Mouse (Mus musculus): ENCODE results near the gene Rps7.

DNA sequence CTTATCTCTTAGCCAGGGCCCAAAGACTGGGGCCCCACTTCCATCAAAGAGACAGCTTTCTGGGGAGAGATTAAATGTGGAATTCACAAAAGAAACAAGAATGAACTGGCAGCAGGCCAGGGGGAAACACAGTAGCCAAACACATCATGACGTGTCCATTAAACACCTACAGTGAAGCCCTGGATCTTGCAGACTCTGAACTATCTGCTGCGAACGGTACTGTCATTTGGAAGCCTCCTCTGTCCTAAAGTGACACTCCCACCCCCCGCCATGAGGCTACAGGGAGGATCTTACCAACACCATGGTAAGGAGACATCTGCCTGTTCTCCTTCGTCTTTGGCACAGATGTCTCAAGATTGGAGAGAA is 13.6 kb downstream of the Rps7 start:
- TF ChIP-seq POLR2A (IDR thresholded peaks at IDR 0.05; ENCODE audit: extremely low read depth, insufficient read depth, low read length) (no peak), CTCF (IDR thresholded peaks at IDR 0.05; ENCODE audit: low read depth, low read length) (no peak)

All from liver, adult 2 months (tissue).